Mouse (Mus musculus) neural tube, embryonic 11.5 days (tissue): ENCODE measurements around the gene Slc1a3. TPM values are rescaled to one million over a fixed set of nuclear protein-coding genes. Genes with fewer than 3 reads are reported as not detected.
"Not testable (repeated sequence)": the region's sequence is repeated elsewhere in the genome, so short reads cannot be mapped to it uniquely, and the experiment has no call there.

ENCODE experiments used
- ATAC-seq: fragments of 200-750 bp; cut with Nextera tagmentation; 2 replicates; pipeline ENCODE4 v1.8.0; 2017; ENCODE audit warnings: moderate number of reproducible peaks, mild to moderate bottlenecking, moderate TSS enrichment, moderate library complexity; ENCODE audit not compliant: insufficient read depth, low FRiP score, low TSS enrichment
- DNase-seq: peaks from one replicate; pipeline ENCODE4 v3.0.0-alpha.2; 2015; ENCODE audit warnings: low spot score
- H3K27ac ChIP-seq: fragments of 300-500 bp; sonication (generic); 2 replicates; pipeline ENCODE4 v1.5.1; 2014; ENCODE audit warnings: low read depth, mild to moderate bottlenecking, low read length
- H3K27me3 ChIP-seq: fragments of 300-500 bp; sonication (generic); 2 replicates; pipeline ENCODE4 v1.6.1; 2014; ENCODE audit warnings: mild to moderate bottlenecking, low read length, mixed read lengths; ENCODE audit not compliant: control insufficient read depth, insufficient read depth
- H3K36me3 ChIP-seq: fragments of 300-500 bp; sonication (generic); 2 replicates; pipeline ENCODE4 v1.6.1; 2014; ENCODE audit warnings: mild to moderate bottlenecking, low read length, moderate library complexity, mixed read lengths; ENCODE audit not compliant: control insufficient read depth, insufficient read depth
- H3K4me1 ChIP-seq: fragments of 300-500 bp; sonication (generic); 2 replicates; pipeline ENCODE4 v1.6.1; 2014; ENCODE audit warnings: low read length, mixed read lengths; ENCODE audit not compliant: control insufficient read depth, insufficient read depth
- H3K4me2 ChIP-seq: fragments of 300-500 bp; sonication (generic); 2 replicates; pipeline ENCODE4 v1.6.1; 2014; ENCODE audit warnings: low read depth, mild to moderate bottlenecking, moderate library complexity
- H3K4me3 ChIP-seq: fragments of 300-500 bp; sonication (generic); 2 replicates; pipeline ENCODE4 v1.5.1; 2014; ENCODE audit warnings: low read depth, low read length
- H3K9ac ChIP-seq: fragments of 300-500 bp; sonication (generic); 2 replicates; pipeline ENCODE4 v1.6.1; 2014; ENCODE audit warnings: mild to moderate bottlenecking, low read length
- H3K9me3 ChIP-seq: fragments of 300-500 bp; sonication (generic); 2 replicates; pipeline ENCODE4 v1.6.1; 2016; ENCODE audit warnings: low read length; ENCODE audit not compliant: control insufficient read depth
- WGBS: fragments of 180-500 bp; shearing (Covaris S2); extraction: QIAGEN DNeasy Blood & Tissue Kit; methylation state at CpG from one replicate; pipeline ENCODE4 v1.1.7; 2014; 5-methylcytosine and 5-hydroxymethylcytosine counted together
- polyA plus RNA-seq: library from polyadenylated mRNA; unstranded; fragments of >200 nt; fragmentation: Nextera tagmentation; extraction: Ambion mirVana; gene quantifications from 2 replicates; pipeline ENCODE4 v1.2.1, GENCODE M21; 2014

Gene Slc1a3
- polyA plus RNA-seq, 1 experiment from 2014 or later = 58.6 TPM

- H3K9me3 ChIP-seq, H3K27ac ChIP-seq, H3K4me2 ChIP-seq, H3K4me3 ChIP-seq, H3K9ac ChIP-seq, ATAC-seq, DNase-seq, H3K27me3 ChIP-seq, H3K4me1 ChIP-seq, H3K36me3 ChIP-seq: not testable (repeated sequence)
- 96% methylated on average over 6 of the region's 6 CpGs for WGBS
These were observed 20.4 kb downstream of the Slc1a3 start for GRCm38 (mm10) chr15:8690141-8690540.

GRCm38 (mm10) chr15:8686846-8687245, 23.7 kb downstream of the Slc1a3 start:
- Histone ChIP-seq H3K4me2 (no peak overlapping the region), H3K27ac (no peak overlapping the region), H3K9me3 (no peaks in the 10 kb centered on the region), H3K4me1 (no peaks in the 10 kb centered on the region), H3K36me3 (no peaks in the 10 kb centered on the region), H3K27me3 (no peaks in the 10 kb centered on the region), H3K4me3 (no peak overlapping the region), H3K9ac (no peak overlapping the region)
- DNase-seq (no peak), ATAC-seq (no peak)
- 89% methylated on average over 4 of the region's 4 CpGs for WGBS

- H3K27me3 ChIP-seq = no peaks in the 10 kb centered on the region
- no peak overlapping the region for H3K4me3 ChIP-seq
- no peak overlapping the region for H3K9ac ChIP-seq
- H3K36me3 ChIP-seq = no peaks in the 10 kb centered on the region
- H3K4me2 ChIP-seq = no peak overlapping the region
- no peak overlapping the region for H3K27ac ChIP-seq
- DNase-seq (no peak), ATAC-seq (no peak)
- H3K9me3 ChIP-seq = no peaks in the 10 kb centered on the region
- WGBS = 84% methylated on average over 7 of the region's 7 CpGs
- H3K4me1 ChIP-seq = no peaks in the 10 kb centered on the region
These were observed 25.1 kb downstream of the Slc1a3 start for GRCm38 (mm10) chr15:8685506-8685905.

- ATAC-seq (no peak), DNase-seq (no peak)
- no peaks in the 10 kb centered on the region for H3K9me3 ChIP-seq
- H3K27ac ChIP-seq = no peak overlapping the region
- H3K27me3 ChIP-seq = no peaks in the 10 kb centered on the region
- 96% methylated on average over 3 of the region's 3 CpGs for WGBS
- no peaks in the 10 kb centered on the region for H3K36me3 ChIP-seq
- no peak overlapping the region for H3K4me2 ChIP-seq
- H3K4me3 ChIP-seq = no peak overlapping the region
- no peaks in the 10 kb centered on the region for H3K4me1 ChIP-seq
- no peak overlapping the region for H3K9ac ChIP-seq
These were observed 26.3 kb downstream of the Slc1a3 start for GRCm38 (mm10) chr15:8684263-8684662.

GRCm38 (mm10) chr15:8682871-8683270, 27.7 kb downstream of the Slc1a3 start:
- no peaks in the 10 kb centered on the region for H3K9me3 ChIP-seq
- WGBS = 95% methylated on average over 3 of the region's 3 CpGs
- no peaks in the 10 kb centered on the region for H3K36me3 ChIP-seq
- H3K27me3 ChIP-seq = no peaks in the 10 kb centered on the region
- H3K4me1 ChIP-seq = no peaks in the 10 kb centered on the region
- no peak overlapping the region for H3K4me2 ChIP-seq
- H3K9ac ChIP-seq = no peak overlapping the region
- DNase-seq (no peak), ATAC-seq (no peak)
- H3K27ac ChIP-seq = no peak overlapping the region
- no peak overlapping the region for H3K4me3 ChIP-seq

- H3K4me2 ChIP-seq = no peak overlapping the region
- H3K4me3 ChIP-seq = no peak overlapping the region
- no peaks in the 10 kb centered on the region for H3K27me3 ChIP-seq
- H3K36me3 ChIP-seq = no peaks in the 10 kb centered on the region
- no peak overlapping the region for H3K27ac ChIP-seq
- H3K9me3 ChIP-seq = no peaks in the 10 kb centered on the region
- H3K4me1 ChIP-seq = no peaks in the 10 kb centered on the region
- DNase-seq (no peak), ATAC-seq (no peak)
- no peak overlapping the region for H3K9ac ChIP-seq
- 93% methylated on average over 9 of the region's 9 CpGs for WGBS
These were observed 28.1 kb downstream of the Slc1a3 start for GRCm38 (mm10) chr15:8682421-8682820.

GRCm38 (mm10) chr15:8681971-8682370, 28.6 kb downstream of the Slc1a3 start:
- H3K9me3 ChIP-seq = no peaks in the 10 kb centered on the region
- no peaks in the 10 kb centered on the region for H3K27me3 ChIP-seq
- H3K4me2 ChIP-seq = no peak overlapping the region
- H3K4me1 ChIP-seq = no peaks in the 10 kb centered on the region
- no peak overlapping the region for H3K27ac ChIP-seq
- no peak overlapping the region for H3K4me3 ChIP-seq
- no peaks in the 10 kb centered on the region for H3K36me3 ChIP-seq
- no peak for DNase-seq
- no peak overlapping the region for H3K9ac ChIP-seq
- 85% methylated on average over 7 of the region's 7 CpGs for WGBS
- ATAC-seq = no peak

GRCm38 (mm10) chr15:8681009-8681408, 29.6 kb downstream of the Slc1a3 start:
- DNase-seq (no peak), ATAC-seq (no peak)
- Histone ChIP-seq H3K27me3 (no peaks in the 10 kb centered on the region), H3K9ac (no peak overlapping the region), H3K4me1 (no peaks in the 10 kb centered on the region), H3K4me3 (no peak overlapping the region), H3K27ac (no peak overlapping the region), H3K4me2 (no peak overlapping the region), H3K9me3 (no peaks in the 10 kb centered on the region), H3K36me3 (no peaks in the 10 kb centered on the region)
- WGBS = 93% methylated on average over 5 of the region's 5 CpGs

GRCm38 (mm10) chr15:8676959-8677358, 33.6 kb downstream of the Slc1a3 start:
- ATAC-seq (no peak), DNase-seq (no peak)
- Histone ChIP-seq H3K9ac (no peak overlapping the region), H3K4me1 (no peaks in the 10 kb centered on the region), H3K4me2 (no peak overlapping the region), H3K27ac (no peak overlapping the region), H3K9me3 (no peaks in the 10 kb centered on the region), H3K4me3 (no peak overlapping the region), H3K27me3 (no peaks in the 10 kb centered on the region), H3K36me3 (no peaks in the 10 kb centered on the region)
- 94% methylated on average over 2 of the region's 2 CpGs for WGBS
